Mouse (Mus musculus): Measurements from ENCODE around the gene Tmem132b. TPM values are rescaled to one million over a fixed set of nuclear protein-coding genes. Genes with fewer than 3 reads are reported as not detected.

Tmem132b gene
- total RNA-seq (2012; rRNA removed) (not detected in 2 replicates), total RNA-seq (2014; rRNA removed) (not detected in 2 replicates), polyA plus RNA-seq (2012; ENCODE audit: insufficient read length, low read depth) (not detected in 2 replicates)

GRCm38 (mm10) chr5:125531634-125532033 is at the start of gene Tmem132b:
Gene Tmem132b (plus strand): TSS chr5:125531774.
- peaks cover 25% of the 10 kb centered on the region for H3K9me3 ChIP-seq (replicated peaks; ENCODE audit: low read length)
- H3K9ac ChIP-seq (ENCODE audit: insufficient read depth, low read depth): no peak within 1 kb of the TSS
- no peaks in the 10 kb centered on the region for H3K36me3 ChIP-seq (replicated peaks in 1 of 2; ENCODE audit: control insufficient read depth in 1 of 2, insufficient read depth in 1 of 2, low read length in 1 of 2)
- peaks cover 51% of the 10 kb centered on the region for H3K27me3 ChIP-seq (replicated peaks)
- no peak within 1 kb of the TSS for H3K27ac ChIP-seq (ENCODE audit: insufficient read depth, low read depth)
- in situ Hi-C loops (cut with MboI; ENCODE audit: low pct_ligation_motif_present, low pct_unique_long_range_greater_than_20kb, low sequenced_read_pairs) (no loop called here), dilution Hi-C loops (cut with MboI; ENCODE audit: extremely low pct_ligation_motif_present, extremely low pct_unique_long_range_greater_than_20kb, low sequenced_read_pairs) (no loop called here)
- no peak for DNase-seq (ENCODE audit: extremely low read depth)
- H3K4me1 ChIP-seq (ENCODE audit: control insufficient read depth in 1 of 2, insufficient read depth in 2 of 2): peaks cover 12 to 30% of the 10 kb centered on the region in 2 experiments
- no peak within 1 kb of the TSS for H3K4me3 ChIP-seq (replicated peaks in 1 of 3; ENCODE audit: low read depth in 2 of 3, low read length in 2 of 3, poor library complexity in 1 of 3)
- no peaks in the 10 kb centered on the region for H3K79me2 ChIP-seq (replicated peaks; ENCODE audit: control insufficient read depth, extremely low read depth, insufficient read depth, poor library complexity, severe bottlenecking)
- no peak within 1 kb of the TSS for H3K4me2 ChIP-seq (ENCODE audit: insufficient read depth, low read depth, poor library complexity, severe bottlenecking)
- TF ChIP-seq NRF1 (IDR thresholded peaks at IDR 0.05; ENCODE audit: low read depth, low read length): no peak
- no peak for TF ChIP-seq JUND (conservative IDR thresholded peaks at IDR 0.05; ENCODE audit: low read depth, low read length)
- TF ChIP-seq MAFK (IDR thresholded peaks at IDR 0.05; ENCODE audit: insufficient replicate concordance, low read length): no peak
- TF ChIP-seq USF2 (conservative IDR thresholded peaks at IDR 0.05; ENCODE audit: low read depth, low read length): no peak
- TF ChIP-seq CHD2 (IDR thresholded peaks at IDR 0.05; ENCODE audit: low read length): no peak
- TF ChIP-seq ZC3H11A (IDR thresholded peaks at IDR 0.05; ENCODE audit: low read depth, low read length): no peak
- no peak for TF ChIP-seq TBP (conservative IDR thresholded peaks at IDR 0.05; ENCODE audit: low read depth, low read length)
- no peak for TF ChIP-seq IRF4 (IDR thresholded peaks at IDR 0.05; ENCODE audit: low read depth, low read length)
- TF ChIP-seq MEF2A (IDR thresholded peaks at IDR 0.05; ENCODE audit: borderline replicate concordance, low read depth, low read length): no peak
- TF ChIP-seq RAD21 (IDR thresholded peaks at IDR 0.05; ENCODE audit: low read depth, low read length): no peak
- no peak for TF ChIP-seq JUN (IDR thresholded peaks at IDR 0.05; ENCODE audit: insufficient read depth, low read depth, low read length)
- no peak for TF ChIP-seq EP300 (IDR thresholded peaks at IDR 0.05; ENCODE audit: low read length)
- no peak for TF ChIP-seq ELF1 (IDR thresholded peaks at IDR 0.05; ENCODE audit: low read depth, low read length)
- no peak for TF ChIP-seq UBTF (IDR thresholded peaks at IDR 0.05; ENCODE audit: low read depth, low read length)
- no peak for TF ChIP-seq USF1 (IDR thresholded peaks at IDR 0.05; ENCODE audit: low read depth, low read length)
- no peak for TF ChIP-seq NELFE (IDR thresholded peaks at IDR 0.05; ENCODE audit: low read depth, low read length)
- TF ChIP-seq ZNF384 (IDR thresholded peaks at IDR 0.05; ENCODE audit: low read depth, low read length): no peak
- no peak for TF ChIP-seq MAZ (IDR thresholded peaks at IDR 0.05; ENCODE audit: low read depth, low read length)
- TF ChIP-seq POLR2A (IDR thresholded peaks at IDR 0.05; ENCODE audit: low read depth, low read length): no peak

DNA sequence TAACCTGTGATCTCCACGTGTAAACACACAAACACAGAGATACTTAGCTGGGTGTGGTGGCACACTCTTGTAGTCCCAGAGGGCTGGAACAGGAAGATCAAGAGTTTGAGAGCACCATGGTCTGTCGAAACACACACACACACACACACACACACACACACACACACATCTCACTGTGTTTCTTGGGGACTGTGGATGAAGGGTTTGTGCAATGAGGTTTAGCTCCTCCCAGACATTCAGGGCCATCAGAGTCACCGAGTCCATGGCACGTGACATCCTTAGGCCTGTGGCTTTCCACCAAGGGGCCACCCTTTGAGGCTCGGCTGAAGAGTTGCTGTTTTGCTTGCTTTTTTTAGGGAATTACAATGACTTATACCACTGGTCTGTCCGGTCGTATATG is 49.1 kb upstream of the Tmem132b start:
- DNase-seq (ENCODE audit: extremely low read depth): no peak
- dilution Hi-C loops (cut with MboI; ENCODE audit: extremely low pct_ligation_motif_present, extremely low pct_unique_long_range_greater_than_20kb, low sequenced_read_pairs) (no loop called here), in situ Hi-C loops (cut with MboI; ENCODE audit: low pct_ligation_motif_present, low pct_unique_long_range_greater_than_20kb, low sequenced_read_pairs) (loop anchor here (10.0 kb wide), 2 partner anchors 108 to 198 kb away; no protein-coding TSS in a partner anchor)
- no peak overlapping the region for H3K27ac ChIP-seq (ENCODE audit: insufficient read depth, low read depth)
- 0 out of 2 replicates have a peak, but pooled peaks cover 2% of the 10 kb centered on the region for H3K79me2 ChIP-seq (replicated peaks; ENCODE audit: control insufficient read depth, extremely low read depth, insufficient read depth, poor library complexity, severe bottlenecking)
- H3K4me3 ChIP-seq (replicated peaks in 1 of 3; ENCODE audit: low read depth in 2 of 3, low read length in 2 of 3, poor library complexity in 1 of 3): no peak overlapping the region
- TF ChIP-seq ETS1 (conservative IDR thresholded peaks at IDR 0.05; ENCODE audit: low read depth, low read length): no peak
- TF ChIP-seq MYC (IDR thresholded peaks at IDR 0.05; ENCODE audit: low read depth, low read length): no peak
- TF ChIP-seq IRF4 (IDR thresholded peaks at IDR 0.05; ENCODE audit: low read depth, low read length): no peak
- no peak for TF ChIP-seq USF2 (conservative IDR thresholded peaks at IDR 0.05; ENCODE audit: low read depth, low read length)
- no peak for TF ChIP-seq ZMIZ1 (IDR thresholded peaks at IDR 0.05; ENCODE audit: low read depth, low read length)
- no peak overlapping the region for H3K9ac ChIP-seq (ENCODE audit: insufficient read depth, low read depth)
- H3K36me3 ChIP-seq (replicated peaks in 1 of 2; ENCODE audit: control insufficient read depth in 1 of 2, insufficient read depth in 1 of 2, low read length in 1 of 2): peaks cover 19 to 83% of the 10 kb centered on the region in 2 experiments
- no peak overlapping the region for H3K4me2 ChIP-seq (ENCODE audit: insufficient read depth, low read depth, poor library complexity, severe bottlenecking)
- H3K4me1 ChIP-seq (ENCODE audit: control insufficient read depth in 1 of 2, insufficient read depth in 2 of 2): peaks cover 16 to 90% of the 10 kb centered on the region in 2 experiments
- no peaks in the 10 kb centered on the region for H3K9me3 ChIP-seq (replicated peaks; ENCODE audit: low read length)
- no peaks in the 10 kb centered on the region for H3K27me3 ChIP-seq (replicated peaks)
